Mouse (Mus musculus) thymus, adult 2 months (tissue): ENCODE results near the gene Lyl1.

Experiments
- CTCF ChIP-seq: fragments of 200-500 bp; IDR thresholded peaks from 2 replicates; pipeline ENCODE4 v1.5.1; 2012; ENCODE audit warnings: mild to moderate bottlenecking, control low read depth, low read length, moderate library complexity, borderline replicate concordance; ENCODE audit not compliant: control insufficient read depth, poor library complexity, insufficient read depth; ENCODE audit errors: extremely low read depth
- POLR2A ChIP-seq: fragments of 200-500 bp; IDR thresholded peaks from 2 replicates; pipeline ENCODE4 v1.6.1; 2012; ENCODE audit warnings: mild to moderate bottlenecking, low read length, control low read depth, moderate library complexity; ENCODE audit not compliant: control insufficient read depth, poor library complexity, insufficient read depth; ENCODE audit errors: extremely low read depth

- TF ChIP-seq POLR2A (no peak), CTCF (no peak)
These were observed 30.3 kb downstream of the Lyl1 start for GRCm38 (mm10) chr8:84731371-84732177.
